Mouse (Mus musculus): ENCODE measurements around the gene Ube3b.

DNA sequence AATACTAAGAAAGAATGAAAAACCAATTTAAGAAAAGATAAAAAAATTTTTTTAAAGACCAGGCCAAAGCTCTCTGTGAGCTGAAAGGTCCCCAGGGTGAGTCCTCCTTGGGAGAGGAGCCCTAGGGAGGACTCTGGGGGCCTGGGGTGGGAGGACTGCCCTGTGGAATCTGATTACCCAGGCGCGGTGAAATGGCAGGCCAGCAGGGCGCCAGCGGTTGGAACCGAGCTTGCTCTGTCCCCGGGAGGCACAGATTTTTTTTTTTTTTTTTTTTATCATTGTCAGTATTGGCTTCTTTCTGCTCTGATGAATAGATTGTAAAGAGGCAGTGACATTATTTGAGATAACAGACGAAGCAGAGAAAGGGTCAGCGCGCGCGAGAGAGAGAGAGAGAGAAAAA, 86.6 kb downstream of the Ube3b start:
- TF ChIP-seq CTCF (IDR thresholded peaks at IDR 0.05; ENCODE audit: extremely low read depth, insufficient read length, insufficient replicate concordance, low read depth, low read length) (no peak), POLR2A (IDR thresholded peaks at IDR 0.05; ENCODE audit: low read depth, low read length) (no peak)

All from small intestine, adult 2 months (tissue).